Mouse (Mus musculus): Measurements from ENCODE around the gene Ltb.

DNA sequence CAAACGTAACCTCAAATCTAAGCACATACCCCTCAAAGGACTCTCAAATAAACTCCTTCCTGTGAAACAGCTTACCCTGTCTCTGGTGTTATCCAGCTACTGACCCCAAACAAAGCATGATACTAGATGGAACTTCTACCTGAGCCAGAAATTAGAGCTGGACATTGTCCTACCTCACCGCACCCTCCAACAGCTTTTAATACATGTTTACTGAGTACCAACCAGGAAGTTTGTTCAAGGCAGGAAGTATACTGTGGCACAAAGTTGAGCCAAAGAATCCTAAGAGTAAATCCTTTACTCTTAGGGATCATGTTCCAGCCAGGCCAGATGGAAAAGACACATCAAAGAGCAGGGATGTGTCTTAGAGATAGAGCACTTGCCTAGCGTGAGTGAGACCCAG is 16.4 kb downstream of the Ltb start:
- no peak for TF ChIP-seq CTCF (IDR thresholded peaks at IDR 0.05; ENCODE audit: borderline replicate concordance, insufficient read depth, low read depth, low read length)
- TF ChIP-seq POLR2A (IDR thresholded peaks at IDR 0.05; ENCODE audit: borderline replicate concordance, insufficient read depth, low read length): no peak
